Mouse (Mus musculus): ENCODE measurements around the gene Itga9. TPM values are rescaled to one million over a fixed set of nuclear protein-coding genes. Genes with fewer than 3 reads are reported as not detected.

Itga9 gene
- polyA plus RNA-seq, 2 experiments: 1.4 to 2.8 TPM

DNA sequence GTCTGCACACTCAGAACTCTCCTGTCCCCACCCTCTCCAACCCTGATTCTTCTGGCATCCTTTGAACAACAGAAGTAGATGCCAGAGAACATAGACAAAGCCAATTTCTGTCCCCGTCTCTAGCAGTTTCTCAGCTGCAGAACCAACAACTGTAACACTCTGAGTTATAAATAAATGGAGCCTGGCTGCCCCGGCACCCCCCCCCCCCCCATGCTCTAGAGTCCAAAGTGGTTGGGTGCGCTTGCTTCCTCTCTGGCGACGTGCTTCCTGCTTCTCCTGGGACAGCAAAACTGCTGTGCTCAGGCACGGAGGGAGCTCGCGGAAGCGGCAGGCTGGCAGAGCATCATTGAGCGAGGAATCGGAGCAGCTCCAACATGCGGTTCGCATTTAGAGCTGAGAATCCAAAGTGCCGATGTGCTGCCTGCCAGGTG is 4.6 kb downstream of the Itga9 start:
- 24% methylated on average over 14 of the region's 14 CpGs for WGBS (ENCODE audit: insufficient replicate concordance)
- no peaks in the 10 kb centered on the region for H3K36me3 ChIP-seq (replicated peaks; ENCODE audit: control insufficient read depth, insufficient read depth, low read depth)
- H3K4me1 ChIP-seq (replicated peaks; ENCODE audit: control insufficient read depth in 2 of 2, insufficient read depth in 2 of 2, low read length in 1 of 2): peaks cover 0 to 2% of the 10 kb centered on the region in 2 experiments; a peak in 1 of 4 replicates
- no peak overlapping the region for H3K27ac ChIP-seq
- H3K27me3 ChIP-seq (ENCODE audit: control insufficient read depth, insufficient read depth, low read length): peaks cover 15% of the 10 kb centered on the region
- DNase-seq (ENCODE audit: low read depth in 3 of 3, low spot score in 3 of 3) (no peak), ATAC-seq (ENCODE audit: insufficient read depth) (no peak)
- H3K4me2 ChIP-seq (ENCODE audit: low read depth): no peak overlapping the region
- no peak overlapping the region for H3K4me3 ChIP-seq (ENCODE audit: insufficient read depth in 1 of 2, low read depth in 2 of 2, low read length in 2 of 2)
- H3K9ac ChIP-seq (replicated peaks): no peak overlapping the region
- TF ChIP-seq CTCF (IDR thresholded peaks at IDR 0.05; ENCODE audit: low read depth) (no peak), EP300 (IDR thresholded peaks at IDR 0.05; ENCODE audit: low read depth) (no peak)
- no peaks in the 10 kb centered on the region for H3K9me3 ChIP-seq (ENCODE audit: control insufficient read depth, low read length)

DNA sequence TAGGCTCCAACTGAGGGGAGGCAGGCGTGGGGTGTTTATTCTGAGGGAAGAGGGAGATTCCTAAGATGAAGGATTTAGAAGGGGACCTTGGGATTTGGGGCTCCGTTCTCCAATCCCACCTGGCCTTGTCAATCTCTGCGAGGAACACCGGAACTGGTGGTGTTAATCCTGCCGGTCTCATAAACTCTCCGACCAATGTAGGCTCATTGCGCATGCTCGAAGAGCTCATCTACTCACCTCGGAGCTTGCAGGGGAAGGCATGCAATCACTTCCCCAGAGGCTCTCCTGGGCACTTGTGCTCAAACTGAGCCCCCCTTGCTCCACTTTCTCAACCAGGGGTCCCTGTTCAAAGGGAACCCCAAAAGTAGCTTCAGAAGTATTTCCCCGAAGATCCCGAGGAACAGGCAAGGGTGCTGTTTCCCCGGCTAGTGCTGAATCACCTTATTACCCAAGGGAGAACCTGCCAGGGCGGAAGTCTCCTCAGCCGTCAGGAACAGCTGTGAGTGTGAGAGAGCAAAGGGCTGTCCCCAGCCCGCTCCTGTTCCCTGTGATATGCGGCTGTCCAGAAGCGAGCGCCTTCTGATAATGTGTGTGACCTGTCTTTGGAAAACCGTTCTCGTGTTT is 5.6 kb downstream of the Itga9 start:
- no peak for DNase-seq (ENCODE audit: low read depth in 3 of 3, low spot score in 3 of 3)
- H3K36me3 ChIP-seq (replicated peaks; ENCODE audit: control insufficient read depth, insufficient read depth, low read depth): no peaks in the 10 kb centered on the region
- no peak for ATAC-seq (ENCODE audit: insufficient read depth)
- H3K9ac ChIP-seq (replicated peaks): no peak overlapping the region
- H3K4me2 ChIP-seq (ENCODE audit: low read depth): no peak overlapping the region
- H3K9me3 ChIP-seq (ENCODE audit: control insufficient read depth, low read length): no peaks in the 10 kb centered on the region
- H3K4me1 ChIP-seq (replicated peaks; ENCODE audit: control insufficient read depth in 2 of 2, insufficient read depth in 2 of 2, low read length in 1 of 2): peaks cover 0 to 2% of the 10 kb centered on the region in 2 experiments; a peak in 1 of 4 replicates
- peaks cover 10% of the 10 kb centered on the region for H3K27me3 ChIP-seq (ENCODE audit: control insufficient read depth, insufficient read depth, low read length)
- no peak overlapping the region for H3K4me3 ChIP-seq (ENCODE audit: insufficient read depth in 1 of 2, low read depth in 2 of 2, low read length in 2 of 2)
- 31% methylated on average over 20 of the region's 20 CpGs for WGBS (ENCODE audit: insufficient replicate concordance)
- H3K27ac ChIP-seq: no peak overlapping the region
- TF ChIP-seq EP300 (IDR thresholded peaks at IDR 0.05; ENCODE audit: low read depth): no peak
- TF ChIP-seq CTCF (IDR thresholded peaks at IDR 0.05; ENCODE audit: low read depth): no peak

DNA sequence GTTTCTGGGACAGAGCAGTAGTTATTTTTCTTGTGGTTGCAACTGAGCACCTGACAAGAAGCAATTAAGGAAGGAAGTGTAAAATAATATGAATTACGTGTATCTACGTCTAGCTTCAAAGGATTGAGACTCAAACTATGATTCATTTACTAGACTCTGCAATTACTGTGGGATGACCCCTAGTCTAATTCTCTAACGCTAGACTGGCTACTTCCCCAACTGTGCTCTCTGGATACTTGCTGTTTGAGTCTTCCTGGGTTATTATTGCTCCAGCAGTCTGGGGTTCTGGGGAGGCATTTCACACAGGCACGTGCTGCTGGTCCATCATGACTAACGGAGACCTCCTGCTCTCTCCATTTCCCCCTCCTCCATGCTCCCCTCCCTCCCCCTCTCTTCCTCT is 10.7 kb downstream of the Itga9 start:
- Histone ChIP-seq H3K27ac (no peak overlapping the region), H3K9ac (replicated peaks) (no peak overlapping the region), H3K4me3 (ENCODE audit: insufficient read depth in 1 of 2, low read depth in 2 of 2, low read length in 2 of 2) (no peak overlapping the region), H3K9me3 (ENCODE audit: control insufficient read depth, low read length) (no peaks in the 10 kb centered on the region), H3K4me2 (ENCODE audit: low read depth) (no peak overlapping the region), H3K4me1 (replicated peaks; ENCODE audit: control insufficient read depth in 2 of 2, insufficient read depth in 2 of 2, low read length in 1 of 2) (no peaks in the 10 kb centered on the region), H3K27me3 (ENCODE audit: control insufficient read depth, insufficient read depth, low read length) (no peaks in the 10 kb centered on the region), H3K36me3 (replicated peaks; ENCODE audit: control insufficient read depth, insufficient read depth, low read depth) (no peaks in the 10 kb centered on the region)
- no peak for ATAC-seq (ENCODE audit: insufficient read depth)
- DNase-seq (ENCODE audit: low read depth in 3 of 3, low spot score in 3 of 3): no peak
- WGBS (ENCODE audit: insufficient replicate concordance): 46% methylated on average over 5 of the region's 5 CpGs
- TF ChIP-seq EP300 (IDR thresholded peaks at IDR 0.05; ENCODE audit: low read depth) (no peak), CTCF (IDR thresholded peaks at IDR 0.05; ENCODE audit: low read depth) (no peak)

GRCm38 (mm10) chr9:118618732-118619250 is 12.3 kb downstream of the Itga9 start:
- no peak overlapping the region for H3K4me2 ChIP-seq (ENCODE audit: low read depth)
- no peaks in the 10 kb centered on the region for H3K9me3 ChIP-seq (ENCODE audit: control insufficient read depth, low read length)
- H3K36me3 ChIP-seq (replicated peaks; ENCODE audit: control insufficient read depth, insufficient read depth, low read depth): no peaks in the 10 kb centered on the region
- 36% methylated on average over 3 of the region's 3 CpGs for WGBS (ENCODE audit: insufficient replicate concordance)
- H3K27ac ChIP-seq: no peak overlapping the region
- no peak for ATAC-seq (ENCODE audit: insufficient read depth)
- H3K4me1 ChIP-seq (replicated peaks; ENCODE audit: control insufficient read depth in 2 of 2, insufficient read depth in 2 of 2, low read length in 1 of 2): no peaks in the 10 kb centered on the region
- H3K9ac ChIP-seq (replicated peaks): no peak overlapping the region
- no peaks in the 10 kb centered on the region for H3K27me3 ChIP-seq (ENCODE audit: control insufficient read depth, insufficient read depth, low read length)
- no peak for TF ChIP-seq CTCF (IDR thresholded peaks at IDR 0.05; ENCODE audit: low read depth)
- TF ChIP-seq EP300 (IDR thresholded peaks at IDR 0.05; ENCODE audit: low read depth): no peak
- DNase-seq (ENCODE audit: low read depth in 3 of 3, low spot score in 3 of 3): no peak
- no peak overlapping the region for H3K4me3 ChIP-seq (ENCODE audit: insufficient read depth in 1 of 2, low read depth in 2 of 2, low read length in 2 of 2)

DNA sequence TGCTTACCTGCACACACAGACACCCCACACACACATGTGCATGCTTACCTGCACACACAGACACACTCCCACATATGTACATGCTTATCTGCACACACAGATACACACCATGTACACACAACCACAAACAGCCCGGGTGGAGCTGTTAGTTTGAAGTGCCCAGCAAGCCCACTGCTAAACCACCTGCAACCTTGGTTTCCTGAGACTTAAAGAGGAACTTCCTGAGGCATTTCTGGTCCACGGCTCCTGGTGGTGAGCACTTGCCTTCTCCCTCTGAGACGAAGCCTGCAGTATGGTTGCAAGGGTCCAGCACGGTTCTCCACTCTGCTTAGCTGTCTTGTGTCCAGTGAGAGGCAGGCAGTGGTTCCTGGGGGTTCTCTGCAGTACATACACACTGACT is 14.3 kb downstream of the Itga9 start:
- no peak for DNase-seq (ENCODE audit: low read depth in 3 of 3, low spot score in 3 of 3)
- H3K27ac ChIP-seq: no peak overlapping the region
- TF ChIP-seq CTCF (IDR thresholded peaks at IDR 0.05; ENCODE audit: low read depth) (no peak), EP300 (IDR thresholded peaks at IDR 0.05; ENCODE audit: low read depth) (no peak)
- H3K4me2 ChIP-seq (ENCODE audit: low read depth): no peak overlapping the region
- no peak for ATAC-seq (ENCODE audit: insufficient read depth)
- H3K4me3 ChIP-seq (ENCODE audit: insufficient read depth in 1 of 2, low read depth in 2 of 2, low read length in 2 of 2): no peak overlapping the region
- no peaks in the 10 kb centered on the region for H3K27me3 ChIP-seq (ENCODE audit: control insufficient read depth, insufficient read depth, low read length)
- 9% methylated on average over 4 of the region's 4 CpGs for WGBS (ENCODE audit: insufficient replicate concordance)
- H3K36me3 ChIP-seq (replicated peaks; ENCODE audit: control insufficient read depth, insufficient read depth, low read depth): no peaks in the 10 kb centered on the region
- H3K9ac ChIP-seq (replicated peaks): no peak overlapping the region
- no peaks in the 10 kb centered on the region for H3K9me3 ChIP-seq (ENCODE audit: control insufficient read depth, low read length)
- no peaks in the 10 kb centered on the region for H3K4me1 ChIP-seq (replicated peaks; ENCODE audit: control insufficient read depth in 2 of 2, insufficient read depth in 2 of 2, low read length in 1 of 2)

Measured in liver, embryonic 14.5 days (tissue).